Mouse (Mus musculus) adrenal gland, postnatal 4 days (tissue): Measurements from ENCODE around the gene Cdk4. TPM values are rescaled to one million over a fixed set of nuclear protein-coding genes. Genes with fewer than 3 reads are reported as not detected.
"Not testable (repeated sequence)": the region's sequence is repeated elsewhere in the genome, so short reads cannot be mapped to it uniquely, and the experiment has no call there.

Source experiments
- DNase-seq, 2 experiments: peaks; one replicate each; pipeline ENCODE4 v3.0.0; 2021 to 2022; ENCODE audit warnings: low spot score in 2 of 2, mixed read lengths in 2 of 2
- total RNA-seq, 2 experiments: library from RNA; stranded (reverse); gene quantifications; 2 replicates each; pipeline ENCODE4 v1.2.3; 2021

Cdk4 gene
- total RNA-seq, 2 experiments from 2014 or later: 444 to 449 TPM

GRCm38 (mm10) chr10:127072969-127073368 is 9.6 kb downstream of the Cdk4 start:
- not testable (repeated sequence) for DNase-seq

- DNase-seq: no peak
These were observed 10.6 kb downstream of the Cdk4 start for GRCm38 (mm10) chr10:127073981-127074380.

GRCm38 (mm10) chr10:127075080-127075479 is 11.7 kb downstream of the Cdk4 start, which contains the start of gene Agap2:
Gene Agap2, plus strand, starts transcription at chr10:127075284.
- DNase-seq: no peak

- no peak for DNase-seq
These were observed 12.3 kb downstream of the Cdk4 start for GRCm38 (mm10) chr10:127075651-127076050.

- DNase-seq: no peak
These were observed 12.7 kb downstream of the Cdk4 start for GRCm38 (mm10) chr10:127076082-127076481.

GRCm38 (mm10) chr10:127077515-127077914 is 14.2 kb downstream of the Cdk4 start:
- no peak for DNase-seq

GRCm38 (mm10) chr10:127078001-127078676 is 14.8 kb downstream of the Cdk4 start:
- no peak for DNase-seq

GRCm38 (mm10) chr10:127078677-127079575 is 15.6 kb downstream of the Cdk4 start:
- DNase-seq: no peak

- no peak for DNase-seq
These were observed 16.5 kb downstream of the Cdk4 start for GRCm38 (mm10) chr10:127079665-127080391.

GRCm38 (mm10) chr10:127080901-127081780 is 17.8 kb downstream of the Cdk4 start:
- DNase-seq: no peak

GRCm38 (mm10) chr10:127081996-127082620 is 18.8 kb downstream of the Cdk4 start:
- DNase-seq: no peak

- no peak for DNase-seq
These were observed 20.1 kb downstream of the Cdk4 start for GRCm38 (mm10) chr10:127083292-127083914.

- no peak for DNase-seq
These were observed 20.6 kb downstream of the Cdk4 start for GRCm38 (mm10) chr10:127083915-127084306.

GRCm38 (mm10) chr10:127085052-127085451 is 21.7 kb downstream of the Cdk4 start:
- DNase-seq: no peak

GRCm38 (mm10) chr10:127085633-127086032 is 22.3 kb downstream of the Cdk4 start:
- DNase-seq: no peak

- DNase-seq: no peak
These were observed 27.5 kb downstream of the Cdk4 start for GRCm38 (mm10) chr10:127090560-127091411.

- no peak for DNase-seq
These were observed 28.4 kb downstream of the Cdk4 start for GRCm38 (mm10) chr10:127091507-127092396.

- DNase-seq: no peak
These were observed 29.4 kb downstream of the Cdk4 start for GRCm38 (mm10) chr10:127092742-127093141.
